18 mouse cellular contexts compared by ENCODE assay signal in the genomic region with DNA sequence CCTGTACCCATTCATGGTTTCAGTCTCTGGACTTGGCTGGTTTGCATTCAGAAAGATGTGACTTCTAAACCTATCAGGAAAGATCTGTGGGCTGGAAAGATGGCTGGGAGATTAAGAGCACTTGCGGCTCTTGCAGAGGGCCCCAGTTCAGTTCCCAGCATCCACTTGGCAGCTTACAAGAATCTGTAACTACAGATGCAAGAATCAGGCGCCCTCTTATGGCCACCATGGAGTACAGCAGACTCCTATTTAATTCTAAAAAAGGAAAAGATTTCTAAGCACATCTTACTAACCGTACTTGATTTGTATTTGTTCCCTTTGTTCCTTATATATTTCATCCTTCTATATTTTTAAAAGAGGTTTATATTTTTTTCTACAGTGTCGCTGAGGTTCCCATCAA.
DNase-seq lines count a peak whose midpoint lies in the region; ATAC-seq and TF ChIP-seq lines count a peak whose summit lies in the region.
"Had no signal": no experiment of that assay in that cellular context is flagged by ENCODE, and none has a peak within 500 bp of the region (broad histone marks: within the 10 kb centered on the region; RNA-seq: fewer than 3 reads in every experiment).

No protein-coding gene starts in this region.

- no peak overlapping the region for H3K4me3 ChIP-seq in heart, adult 2 months
- no peak overlapping the region for H3K4me3 ChIP-seq in liver, postnatal 0 days (ENCODE audit: low read depth, low read length)
- H3K4me3 ChIP-seq: forebrain, embryonic 15.5 days; heart, embryonic 13.5 days; liver, embryonic 13.5 days; midbrain, embryonic 15.5 days; neural tube, embryonic 12.5 days had no signal

- no peak for DNase-seq in heart, adult 2 months
- no peak for DNase-seq in heart, adult 11 months
- no peak for DNase-seq in liver, postnatal 0 days
- DNase-seq in liver (no peak), ZHBTc4 (ENCODE audit: low read depth, low spot score) (peak; percentile 58)
- DNase-seq in B cell, adult 2 months, result peak; percentile 18 to 23
- no peak for DNase-seq in frontal cortex, postnatal 10 days (ENCODE audit: low spot score in 2 of 2)
- DNase-seq in spleen, adult 18-20 months, result no peak
- DNase-seq: adrenal gland, postnatal 36 days; gastrocnemius, postnatal 14 days; kidney, adult 11 months; liver, embryonic 13.5 days had no signal

- H3K27ac ChIP-seq in heart, adult 2 months, result no peak overlapping the region
- no peak overlapping the region for H3K27ac ChIP-seq in liver, postnatal 0 days (ENCODE audit: low read depth)
- H3K27ac ChIP-seq: forebrain, embryonic 15.5 days; liver, embryonic 13.5 days; macrophage; midbrain, embryonic 15.5 days; neural tube, embryonic 12.5 days had no signal

- no peak overlapping the region for H3K4me2 ChIP-seq in liver, postnatal 0 days (ENCODE audit: low read depth, low read length)
- H3K4me2 ChIP-seq: forebrain, embryonic 15.5 days; heart, embryonic 13.5 days; liver, embryonic 13.5 days; midbrain, embryonic 15.5 days; neural tube, embryonic 12.5 days had no signal

- intact Hi-C loops in heart, adult 2 months (cut with DNase I), result no loop called here

- H3K79me2 ChIP-seq in heart, adult 2 months (replicated peaks; ENCODE audit: control insufficient read depth, insufficient read depth, low read length), result no peaks in the 10 kb centered on the region

- no peak overlapping the region for H3K9ac ChIP-seq in heart, adult 2 months (ENCODE audit: low read depth, low read length)
- H3K9ac ChIP-seq in liver, postnatal 0 days (replicated peaks), result no peak overlapping the region
- H3K9ac ChIP-seq: forebrain, embryonic 15.5 days; heart, embryonic 13.5 days; liver, embryonic 13.5 days; midbrain, embryonic 15.5 days; neural tube, embryonic 12.5 days had no signal

- peaks cover 6% of the 10 kb centered on the region for H3K4me1 ChIP-seq in heart, adult 2 months (ENCODE audit: control insufficient read depth, insufficient read depth, low read length)
- H3K4me1 ChIP-seq in liver, postnatal 0 days (ENCODE audit: insufficient read depth), result no peaks in the 10 kb centered on the region
- H3K4me1 ChIP-seq: liver, embryonic 13.5 days; midbrain, embryonic 15.5 days; neural tube, embryonic 12.5 days had no signal

- no peak for ATAC-seq in liver, postnatal 0 days
- ATAC-seq: CD4-positive, CD25-positive, alpha-beta regulatory T cell, adult 4 months; forebrain, embryonic 15.5 days; midbrain, embryonic 15.5 days had no signal

- no peaks in the 10 kb centered on the region for H3K27me3 ChIP-seq in heart, adult 2 months (ENCODE audit: control insufficient read depth, insufficient read depth, low read length)
- H3K27me3 ChIP-seq in liver, postnatal 0 days (ENCODE audit: insufficient read depth, low read length), result no peaks in the 10 kb centered on the region
- H3K27me3 ChIP-seq: forebrain, embryonic 15.5 days; heart, embryonic 13.5 days; liver, embryonic 13.5 days; midbrain, embryonic 15.5 days; neural tube, embryonic 12.5 days had no signal

- H3K36me3 ChIP-seq in heart, adult 2 months (ENCODE audit: control insufficient read depth, insufficient read depth, low read length), result no peaks in the 10 kb centered on the region; the same call in 1 of the 2 replicates
- H3K36me3 ChIP-seq in liver, postnatal 0 days (replicated peaks; ENCODE audit: insufficient read depth, low read length), result peaks cover 35% of the 10 kb centered on the region

- H3K9me3 ChIP-seq in liver, postnatal 0 days (ENCODE audit: low read length), result no peaks in the 10 kb centered on the region
- H3K9me3 ChIP-seq: forebrain, embryonic 15.5 days; liver, embryonic 13.5 days; midbrain, embryonic 15.5 days; neural tube, embryonic 12.5 days had no signal

- 75% methylated on average over 4 of the region's 4 CpGs for WGBS in heart, adult 2 months
- 66% methylated on average over 4 of the region's 4 CpGs for WGBS in liver, postnatal 0 days (ENCODE audit: insufficient replicate concordance)

- no peak for TF ChIP-seq EP300 in heart, adult 2 months (IDR thresholded peaks at IDR 0.05; ENCODE audit: insufficient read depth, low read depth, low read length)
- no peak for TF ChIP-seq EP300 in liver, postnatal 0 days (IDR thresholded peaks at IDR 0.05; ENCODE audit: low read depth)

- no peak for TF ChIP-seq POLR2A in heart, adult 2 months (IDR thresholded peaks at IDR 0.05; ENCODE audit: insufficient read depth, low read depth, low read length)

- peak; percentile 73 for TF ChIP-seq CTCF in heart, adult 2 months (IDR thresholded peaks at IDR 0.05)
- TF ChIP-seq CTCF in liver, postnatal 0 days (IDR thresholded peaks at IDR 0.05; ENCODE audit: low read depth), result peak; percentile 46

Comparison
In these comparisons a context has a peak if more than half of its experiments do, and no peak if none do; other contexts are left out.
1. DNase-seq: peak in B cell, adult 2 months (2 of 2) and ZHBTc4 (single experiment); none in heart, adult 2 months (0 of 2), heart, adult 11 months (single experiment), liver, postnatal 0 days (single experiment), liver (single experiment), frontal cortex, postnatal 10 days (0 of 2) and spleen, adult 18-20 months (0 of 2).